Mouse (Mus musculus) brain, embryonic 14.5 days (tissue): Measurements from ENCODE around the gene Mllt11.

Source experiments
- CTCF ChIP-seq: fragments of 200-500 bp; IDR thresholded peaks from 2 replicates; pipeline ENCODE4 v1.5.1; 2012; ENCODE audit warnings: inconsistent platforms, mild to moderate bottlenecking, moderate library complexity, borderline replicate concordance; ENCODE audit not compliant: insufficient read depth, insufficient read length; ENCODE audit errors: extremely low read depth
- POLR2A ChIP-seq: fragments of 200-500 bp; IDR thresholded peaks from 2 replicates; pipeline ENCODE4 v1.6.1; 2012; ENCODE audit warnings: mild to moderate bottlenecking, inconsistent platforms, borderline replicate concordance; ENCODE audit not compliant: poor library complexity, insufficient read depth, insufficient read length, severe bottlenecking; ENCODE audit errors: extremely low read depth

DNA sequence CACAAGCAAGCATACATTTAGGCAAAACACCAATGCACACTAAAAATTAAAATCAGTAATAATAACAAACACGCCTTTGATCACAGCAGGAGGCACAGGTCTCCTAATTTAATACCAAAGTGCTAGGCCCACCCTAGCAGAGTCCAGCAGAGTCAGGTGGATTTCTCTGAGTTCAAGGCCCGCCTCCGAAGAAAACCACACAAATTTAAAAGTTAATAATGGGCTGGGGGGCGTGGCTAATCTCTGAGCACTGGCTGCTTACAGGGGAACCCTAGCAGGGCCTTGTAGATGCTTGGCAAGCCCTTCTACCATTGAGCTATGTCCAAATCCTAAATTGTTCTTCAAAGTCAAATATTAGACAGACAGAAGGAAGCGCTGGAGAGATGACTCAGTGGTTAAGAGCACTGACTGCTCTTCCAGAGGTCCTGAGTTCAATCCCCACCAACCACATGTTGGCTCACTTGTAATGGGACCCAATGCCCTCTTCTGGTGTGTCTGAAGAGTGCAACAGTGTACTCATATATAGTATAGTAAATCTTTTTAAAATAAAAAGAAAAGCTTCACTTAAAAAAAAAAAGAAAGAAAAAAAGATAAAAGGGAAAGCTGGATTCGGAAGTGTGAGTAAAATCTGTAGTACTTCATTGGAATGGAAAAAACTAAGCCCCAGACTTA lies 13.4 kb downstream of the Mllt11 start:
- TF ChIP-seq POLR2A (no peak), CTCF (no peak)
